Mouse (Mus musculus) adrenal gland (tissue): ENCODE data around the gene Kcnn1.
"Not testable (repeated sequence)": the region's sequence is repeated elsewhere in the genome, so short reads cannot be mapped to it uniquely, and the experiment has no call there.

ENCODE experiments used
- intact Hi-C: fragments of 180-260 bp; cut with DNase I; formaldehyde crosslinking; loops from one replicate; pipeline ENCODE4 v1.15.1; 2025

The Kcnn1 gene

GRCm38 (mm10) chr8:70843214-70843773, 19.8 kb downstream of the Kcnn1 start:
- intact Hi-C loops: loop anchor here (5.0 kb wide), 1 partner anchor 121 kb away; the partner anchor contains the start of gene Pde4c

DNA sequence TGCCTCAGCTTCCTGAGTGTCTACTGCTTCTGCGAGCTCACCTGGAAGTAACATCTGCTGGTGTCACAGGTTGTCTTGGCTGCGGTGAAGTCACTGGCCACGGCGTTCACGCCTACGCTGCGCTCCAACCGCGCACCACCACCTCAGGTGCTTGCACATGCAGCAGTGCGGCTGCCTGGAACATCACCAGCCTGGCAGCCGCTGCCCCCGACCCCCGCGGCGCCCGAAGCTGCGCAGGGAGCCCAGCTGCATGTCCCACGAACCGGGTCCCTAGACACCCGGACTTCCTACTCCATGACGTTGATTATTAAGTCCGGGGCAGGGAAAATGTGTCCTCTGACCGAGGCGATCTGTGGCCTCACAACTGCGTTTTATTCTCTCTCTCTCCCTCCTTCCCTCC, 20.6 kb downstream of the Kcnn1 start:
- intact Hi-C loops: loop anchor here (5.0 kb wide), 1 partner anchor 120 kb away; the partner anchor contains the start of gene Pde4c

GRCm38 (mm10) chr8:70841147-70842072, 21.6 kb downstream of the Kcnn1 start:
- intact Hi-C loops: loop anchor here (2.0 to 5.0 kb wide), 2 partner anchors 21 to 119 kb away; partner anchors contain the start of gene Pde4c

GRCm38 (mm10) chr8:70840590-70840989, 22.5 kb downstream of the Kcnn1 start:
- intact Hi-C loops: loop anchor here (2.0 to 5.0 kb wide), 2 partner anchors 20 to 118 kb away; partner anchors contain the start of gene Pde4c

- intact Hi-C loops: loop anchor here (2.0 to 5.0 kb wide), 2 partner anchors 19 to 117 kb away; partner anchors contain the start of gene Pde4c
Observed at GRCm38 (mm10) chr8:70839408-70840351, 23.4 kb downstream of the Kcnn1 start, which contains the start of gene Arrdc2. Gene Arrdc2 (minus strand): TSS chr8:70839720.

- intact Hi-C loops: no loop called here
Observed at GRCm38 (mm10) chr8:70838654-70839407, 24.2 kb downstream of the Kcnn1 start.

GRCm38 (mm10) chr8:70836666-70837065, 26.4 kb downstream of the Kcnn1 start:
- intact Hi-C loops: no loop called here

DNA sequence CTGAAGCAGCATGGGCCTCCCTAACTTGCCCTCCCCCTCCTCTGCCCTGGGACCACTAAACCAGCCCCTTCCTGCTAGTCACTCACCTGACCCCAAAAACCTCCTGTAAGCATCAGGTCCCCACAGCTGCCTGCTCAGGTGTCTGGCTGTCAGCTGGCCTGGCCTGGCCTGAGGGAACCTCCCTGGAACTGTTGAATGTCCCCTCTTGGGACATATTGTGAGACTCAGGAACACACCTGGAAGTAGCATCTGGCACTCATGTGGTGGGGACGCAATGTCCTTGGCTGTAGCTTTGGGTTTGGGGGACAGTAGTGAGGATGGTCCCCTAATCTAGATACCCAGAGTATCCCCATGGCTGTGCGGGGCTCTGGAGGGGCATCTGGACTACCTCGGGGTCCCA, 29.0 kb downstream of the Kcnn1 start:
- intact Hi-C loops: no loop called here

- intact Hi-C loops: no loop called here
Observed at GRCm38 (mm10) chr8:70833520-70833919, 29.5 kb downstream of the Kcnn1 start.

- intact Hi-C loops: no loop called here
Observed at GRCm38 (mm10) chr8:70833018-70833482, 30.0 kb downstream of the Kcnn1 start.

DNA sequence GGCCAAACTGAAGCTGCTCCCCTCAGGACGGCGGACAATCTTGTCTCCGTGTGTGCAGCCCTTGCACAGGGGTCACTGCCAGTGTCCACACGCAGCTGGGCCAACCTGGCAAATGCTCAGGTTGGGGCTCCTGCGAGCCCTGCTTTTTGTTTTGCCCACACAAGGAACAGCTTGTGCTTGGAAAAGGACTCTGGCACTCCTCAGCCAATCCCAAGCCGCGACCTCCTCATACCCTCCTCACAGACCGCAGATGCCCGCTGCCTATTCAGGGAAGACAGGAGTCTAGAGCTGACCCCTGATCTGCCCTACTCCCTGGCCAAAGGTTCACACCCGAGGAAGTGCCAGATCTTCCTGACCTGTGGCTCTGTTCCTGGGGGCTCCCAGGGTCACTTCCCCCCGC, 30.7 kb downstream of the Kcnn1 start:
- intact Hi-C loops: no loop called here

DNA sequence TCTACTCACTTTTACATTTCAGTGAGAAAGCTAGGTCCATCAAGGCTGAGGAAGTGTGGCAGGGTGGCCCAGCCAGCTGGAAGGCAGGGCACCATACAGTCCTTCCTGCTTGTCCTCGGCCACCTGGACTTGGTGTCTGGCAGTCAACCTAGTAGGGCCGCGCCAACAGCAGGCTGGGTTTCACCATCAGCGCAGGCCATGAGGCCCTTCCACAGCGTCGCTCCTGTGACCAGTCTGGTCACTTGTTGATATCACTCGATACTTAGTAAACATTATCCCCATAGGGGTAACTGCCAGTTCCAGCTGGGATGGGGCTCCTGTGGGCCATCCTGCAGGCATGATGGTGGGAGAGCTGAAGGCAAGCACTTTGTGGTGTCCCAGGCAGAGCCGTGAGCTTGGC, 31.5 kb downstream of the Kcnn1 start:
- intact Hi-C loops: no loop called here

GRCm38 (mm10) chr8:70827796-70828195, 35.3 kb downstream of the Kcnn1 start:
- intact Hi-C loops: no loop called here

- intact Hi-C loops: no loop called here
Observed at GRCm38 (mm10) chr8:70827010-70827409, 36.0 kb downstream of the Kcnn1 start.

- intact Hi-C loops: no loop called here
Observed at GRCm38 (mm10) chr8:70825816-70826215, 37.2 kb downstream of the Kcnn1 start.

DNA sequence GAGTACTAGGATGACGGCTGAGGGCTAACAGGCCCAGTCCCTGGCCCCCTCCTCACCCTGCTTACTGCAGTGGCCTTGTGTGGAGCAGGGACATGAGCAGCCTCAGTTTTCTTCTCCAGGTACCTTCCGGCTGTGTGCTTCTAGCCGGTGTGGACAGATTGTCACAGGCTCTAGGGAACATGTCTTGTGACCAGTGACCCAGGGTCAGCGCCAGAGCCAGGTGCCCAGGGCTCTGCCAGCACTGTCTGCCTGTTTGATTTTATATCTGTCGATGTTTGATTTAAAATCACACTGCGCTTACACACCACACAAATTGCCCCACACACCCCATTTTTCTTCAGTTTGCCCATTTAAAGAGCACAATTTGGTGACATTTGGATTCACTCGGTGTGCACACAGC, 39.3 kb downstream of the Kcnn1 start:
- intact Hi-C loops: no loop called here

DNA sequence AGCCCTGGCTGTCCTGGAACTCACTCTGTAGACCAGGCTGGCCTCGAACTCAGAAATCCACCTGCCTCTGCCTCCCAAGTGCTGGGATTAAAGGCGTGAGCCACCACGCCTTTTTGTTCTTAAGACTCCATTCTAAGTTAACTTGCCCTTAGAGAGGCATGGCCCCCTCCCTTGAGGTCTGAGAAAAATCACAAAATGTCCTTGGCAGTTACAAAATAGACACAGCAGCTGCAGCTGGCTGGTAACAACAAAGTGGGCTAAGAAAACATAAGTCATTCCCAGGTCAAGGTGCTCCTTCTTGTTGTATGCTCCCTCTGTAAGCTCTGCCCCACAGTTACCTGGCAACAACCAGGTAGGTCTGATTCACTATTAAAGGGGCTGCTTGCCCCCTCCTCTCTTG, 40.5 kb downstream of the Kcnn1 start:
- intact Hi-C loops: not testable (repeated sequence)

GRCm38 (mm10) chr8:70821992-70822391, 41.1 kb downstream of the Kcnn1 start:
- intact Hi-C loops: loop anchor here (2.0 kb wide), 1 partner anchor 19 kb away; no protein-coding TSS in a partner anchor

DNA sequence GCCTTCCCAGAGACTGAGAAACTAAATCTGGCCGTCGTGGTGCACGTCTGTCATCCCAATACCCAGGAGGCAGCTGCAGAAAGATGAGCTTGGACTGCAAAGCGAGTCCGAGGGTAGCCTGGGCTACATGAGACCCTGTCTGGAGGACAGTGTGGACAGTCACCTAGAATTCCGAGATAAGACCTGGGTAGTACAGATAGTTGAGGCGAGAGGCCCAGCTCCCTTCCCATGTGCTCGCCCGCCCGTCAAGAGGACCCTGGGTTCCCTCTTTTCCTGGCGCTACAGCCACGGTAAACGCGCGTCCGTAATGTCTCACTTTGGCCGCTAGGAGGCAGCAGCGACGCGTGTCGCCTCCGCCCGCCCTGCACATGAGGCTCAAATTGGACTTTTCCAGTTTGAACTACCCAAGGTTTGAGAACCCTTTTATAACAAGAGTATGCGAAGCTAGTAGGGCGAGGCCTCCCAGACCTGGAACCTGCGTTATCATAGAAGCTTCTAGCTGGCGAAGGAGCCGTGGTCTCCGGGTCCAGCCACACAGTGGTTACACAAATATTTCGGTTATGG, 41.6 kb downstream of the Kcnn1 start:
- intact Hi-C loops: loop anchor here (2.0 kb wide), 1 partner anchor 19 kb away; no protein-coding TSS in a partner anchor
